Mouse (Mus musculus) olfactory bulb, adult 2 months (tissue): ENCODE measurements around the gene Zfp658.

Experiments used
- CTCF ChIP-seq: fragments of 200-500 bp; IDR thresholded peaks from 2 replicates; pipeline ENCODE4 v1.5.1; 2012; ENCODE audit warnings: low read depth, mild to moderate bottlenecking, low read length, moderate library complexity; ENCODE audit not compliant: insufficient read depth
- POLR2A ChIP-seq: fragments of 200-500 bp; IDR thresholded peaks from 2 replicates; pipeline ENCODE4 v1.6.1; 2012; ENCODE audit warnings: mild to moderate bottlenecking, low read depth, low read length, moderate library complexity; ENCODE audit not compliant: insufficient read depth

GRCm38 (mm10) chr7:43601884-43602283 is 39.8 kb downstream of the Zfp658 start:
- TF ChIP-seq CTCF (no peak), POLR2A (no peak)
